Mouse (Mus musculus) hindbrain, postnatal 0 days (tissue): ENCODE measurements around the gene Pid1. TPM values are rescaled to one million over a fixed set of nuclear protein-coding genes. Genes with fewer than 3 reads are reported as not detected.

ENCODE experiments used
- ATAC-seq: fragments of 200-750 bp; cut with Nextera tagmentation; 2 replicates; pipeline ENCODE4 v1.8.0; 2017; ENCODE audit warnings: mild to moderate bottlenecking, moderate TSS enrichment, moderate library complexity
- DNase-seq: peaks from one replicate; pipeline ENCODE4 v3.0.0-alpha.2; 2015; ENCODE audit warnings: low spot score
- H3K27ac ChIP-seq: fragments of 300-500 bp; sonication (generic); 2 replicates; pipeline ENCODE4 v1.5.1; 2014; ENCODE audit warnings: mild to moderate bottlenecking
- H3K27me3 ChIP-seq: fragments of 300-500 bp; sonication (generic); 2 replicates; pipeline ENCODE4 v1.6.1; 2014; ENCODE audit warnings: low read length, mixed read lengths; ENCODE audit not compliant: insufficient read depth
- H3K36me3 ChIP-seq: fragments of 300-500 bp; sonication (generic); 2 replicates; pipeline ENCODE4 v1.6.1; 2014; ENCODE audit warnings: low read length, mixed read lengths; ENCODE audit not compliant: insufficient read depth
- H3K4me1 ChIP-seq: fragments of 300-500 bp; sonication (generic); 2 replicates; pipeline ENCODE4 v1.6.1; 2014; ENCODE audit warnings: antibody characterized with exemption, low read length, mixed read lengths; ENCODE audit not compliant: insufficient read depth
- H3K4me2 ChIP-seq: fragments of 300-500 bp; sonication (generic); 2 replicates; pipeline ENCODE4 v1.6.1; 2014; ENCODE audit warnings: low read depth, mild to moderate bottlenecking, low read length, moderate library complexity, mixed read lengths
- H3K4me3 ChIP-seq: fragments of 300-500 bp; sonication (generic); 2 replicates; pipeline ENCODE4 v1.5.1; 2014; ENCODE audit warnings: low read length
- H3K9ac ChIP-seq: fragments of 300-500 bp; sonication (generic); replicated peaks from 2 replicates; pipeline ENCODE4 v1.6.1; 2014; ENCODE audit warnings: mild to moderate bottlenecking, low read length, moderate library complexity, mixed read lengths
- H3K9me3 ChIP-seq: fragments of 300-500 bp; sonication (generic); 2 replicates; pipeline ENCODE4 v1.6.1; 2016; ENCODE audit warnings: low read length, mixed read lengths
- CTCF ChIP-seq: IDR thresholded peaks from 2 replicates; pipeline ENCODE4 v1.5.1; 2016; ENCODE audit warnings: antibody characterized with exemption, control low read depth, low read depth
- WGBS: fragments of 180-500 bp; shearing (Covaris S2); extraction: QIAGEN DNeasy Blood & Tissue Kit; methylation state at CpG from one replicate; pipeline ENCODE4 v1.1.7; 2014; 5-methylcytosine and 5-hydroxymethylcytosine counted together
- polyA plus RNA-seq: library from polyadenylated mRNA; unstranded; fragments of >200 nt; fragmentation: Nextera tagmentation; extraction: Ambion mirVana; gene quantifications from 2 replicates; pipeline ENCODE4 v1.2.1, GENCODE M21; 2015
- total RNA-seq: library from RNA; depleted of rRNA; stranded (reverse); fragments of >200 nt; gene quantifications from 2 replicates; pipeline ENCODE4 v1.2.3, GENCODE M21; 2014

Gene Pid1
- total and polyA plus RNA-seq, 2 experiments from 2014 or later = 71.1 to 74.9 TPM

DNA sequence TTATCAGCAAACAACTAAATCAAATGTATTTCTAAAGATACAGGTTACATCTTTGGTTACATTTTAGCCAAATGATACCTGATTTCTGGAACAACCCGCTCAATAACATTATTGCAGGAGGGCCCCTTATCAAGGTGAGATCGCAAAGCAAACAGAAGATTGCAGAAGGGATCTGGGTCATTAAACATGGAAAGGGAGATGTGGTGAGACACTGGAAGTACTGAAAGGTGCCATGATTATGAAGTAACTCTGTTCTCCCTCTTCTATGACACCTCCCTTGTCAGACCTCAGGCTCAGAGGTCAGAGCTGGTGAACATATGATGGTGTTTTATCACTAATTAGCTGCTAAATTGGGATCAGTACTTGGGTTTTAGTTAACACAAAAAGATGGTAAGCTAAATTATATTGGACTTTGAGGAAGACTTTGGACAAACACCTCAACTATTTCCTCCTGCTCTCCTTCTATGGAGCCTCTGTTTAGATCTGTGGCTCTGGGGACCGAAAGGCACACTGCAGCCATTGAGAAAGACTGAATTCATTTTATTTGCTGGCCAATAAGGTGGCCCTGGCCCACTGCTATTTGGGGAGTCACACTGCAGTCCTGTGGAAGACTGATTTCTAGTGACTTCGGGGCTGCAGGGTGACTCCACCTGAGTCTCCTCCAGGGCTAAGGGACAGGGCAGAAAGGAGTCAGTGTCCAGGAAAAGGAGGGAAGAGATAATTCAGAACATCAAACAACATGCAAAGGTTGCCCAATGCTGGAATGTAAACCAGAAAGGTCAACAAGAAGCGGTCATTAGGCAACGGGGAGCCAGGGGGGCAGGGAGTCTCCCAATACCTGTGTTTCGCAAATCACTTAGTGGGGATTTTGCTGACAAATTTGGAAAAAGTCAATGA, 85.4 kb downstream of the Pid1 start:
- no peak overlapping the region for H3K27ac ChIP-seq
- H3K4me2 ChIP-seq = no peak overlapping the region
- H3K4me3 ChIP-seq = no peak overlapping the region
- H3K36me3 ChIP-seq = no peaks in the 10 kb centered on the region
- peaks cover 3% of the 10 kb centered on the region; the same call in 1 of the 2 replicates for H3K4me1 ChIP-seq
- DNase-seq (no peak), ATAC-seq (no peak)
- no peak overlapping the region for H3K9ac ChIP-seq
- TF ChIP-seq CTCF = no peak
- 86% methylated on average over 7 of the region's 7 CpGs for WGBS
- H3K27me3 ChIP-seq = no peaks in the 10 kb centered on the region
- no peaks in the 10 kb centered on the region for H3K9me3 ChIP-seq

- Histone ChIP-seq H3K4me2 (no peak overlapping the region), H3K4me3 (no peak overlapping the region), H3K9me3 (no peaks in the 10 kb centered on the region), H3K27me3 (no peaks in the 10 kb centered on the region), H3K27ac (no peak overlapping the region), H3K9ac (no peak overlapping the region), H3K36me3 (no peaks in the 10 kb centered on the region), H3K4me1 (no peaks in the 10 kb centered on the region)
- 58% methylated on average over 4 of the region's 4 CpGs for WGBS
- DNase-seq (no peak), ATAC-seq (no peak)
- no peak for TF ChIP-seq CTCF
Measured at GRCm38 (mm10) chr1:84272951-84273350, 91.0 kb downstream of the Pid1 start.

GRCm38 (mm10) chr1:84271712-84272200, 92.2 kb downstream of the Pid1 start:
- Histone ChIP-seq H3K4me3 (no peak overlapping the region), H3K9ac (no peak overlapping the region), H3K27me3 (no peaks in the 10 kb centered on the region), H3K4me1 (no peaks in the 10 kb centered on the region), H3K9me3 (no peaks in the 10 kb centered on the region), H3K4me2 (no peak overlapping the region), H3K36me3 (no peaks in the 10 kb centered on the region), H3K27ac (no peak overlapping the region)
- ATAC-seq (no peak), DNase-seq (no peak)
- WGBS = 78% methylated on average over 2 of the region's 2 CpGs
- TF ChIP-seq CTCF = no peak

DNA sequence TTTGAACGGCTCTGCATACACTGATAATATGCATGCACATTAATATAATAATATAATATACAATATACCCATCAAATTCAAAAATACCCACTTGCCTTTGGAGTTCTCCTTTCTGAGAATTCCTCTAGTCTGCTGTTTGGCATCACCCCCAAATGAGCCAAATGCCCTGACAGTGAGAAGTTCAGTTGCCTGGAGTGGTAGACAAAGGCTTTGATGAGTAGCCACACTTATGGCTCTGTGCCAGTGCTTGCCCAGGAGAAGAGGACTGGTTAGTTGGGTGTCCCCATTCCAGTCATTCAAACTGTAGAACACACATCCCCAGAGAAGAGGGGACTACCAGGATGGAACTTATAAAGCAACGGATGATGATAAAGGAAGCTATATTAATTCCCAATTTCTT, 106.3 kb downstream of the Pid1 start:
- Histone ChIP-seq H3K27me3 (no peaks in the 10 kb centered on the region), H3K27ac (no peak overlapping the region), H3K36me3 (no peaks in the 10 kb centered on the region), H3K4me1 (no peaks in the 10 kb centered on the region), H3K9me3 (no peaks in the 10 kb centered on the region), H3K9ac (no peak overlapping the region), H3K4me3 (no peak overlapping the region), H3K4me2 (no peak overlapping the region)
- ATAC-seq (no peak), DNase-seq (no peak)
- no peak for TF ChIP-seq CTCF
- 93% methylated on average over 2 of the region's 2 CpGs for WGBS

- H3K4me3 ChIP-seq = no peak overlapping the region
- ATAC-seq = no peak
- H3K27me3 ChIP-seq = no peaks in the 10 kb centered on the region
- H3K4me2 ChIP-seq = no peak overlapping the region
- H3K27ac ChIP-seq = no peak overlapping the region
- no peaks in the 10 kb centered on the region for H3K36me3 ChIP-seq
- no peak for DNase-seq
- TF ChIP-seq CTCF = no peak
- no peaks in the 10 kb centered on the region for H3K9me3 ChIP-seq
- 63% methylated on average over 5 of the region's 5 CpGs for WGBS
- H3K9ac ChIP-seq = no peak overlapping the region
- no peaks in the 10 kb centered on the region for H3K4me1 ChIP-seq
Measured at GRCm38 (mm10) chr1:84254361-84254760, 109.6 kb downstream of the Pid1 start.

DNA sequence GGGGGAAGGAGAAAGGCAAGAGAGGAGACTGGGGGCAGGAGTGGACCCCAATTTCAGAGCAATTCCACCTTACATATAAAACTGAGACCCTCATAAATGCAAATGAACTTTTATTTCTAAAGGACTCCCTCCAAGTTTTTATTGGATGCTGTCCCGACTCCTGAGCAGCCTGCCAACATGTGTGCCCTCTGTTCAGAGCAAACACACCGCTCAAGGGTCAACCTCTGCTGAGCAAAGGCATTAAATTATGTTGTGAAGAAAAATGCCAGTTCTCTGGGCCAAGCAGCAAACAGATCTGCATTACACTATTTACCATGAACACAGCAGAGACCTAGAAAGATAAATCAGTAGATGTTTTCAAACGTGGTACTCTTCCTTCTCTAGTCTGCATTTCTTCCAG, 110.1 kb downstream of the Pid1 start:
- ATAC-seq = no peak
- WGBS = 29% methylated on average over 3 of the region's 3 CpGs
- no peak for TF ChIP-seq CTCF

GRCm38 (mm10) chr1:84251205-84251604, 112.8 kb downstream of the Pid1 start:
- no peaks in the 10 kb centered on the region for H3K27me3 ChIP-seq
- ATAC-seq (no peak), DNase-seq (no peak)
- no peaks in the 10 kb centered on the region for H3K4me1 ChIP-seq
- TF ChIP-seq CTCF = no peak
- no peak overlapping the region for H3K4me2 ChIP-seq
- H3K36me3 ChIP-seq = no peaks in the 10 kb centered on the region
- 52% methylated on average over 1 of the region's 1 CpGs for WGBS
- H3K27ac ChIP-seq = no peak overlapping the region
- no peak overlapping the region for H3K4me3 ChIP-seq
- H3K9me3 ChIP-seq = no peaks in the 10 kb centered on the region
- H3K9ac ChIP-seq = no peak overlapping the region

More for the DNA sequence above, 110.1 kb downstream of the Pid1 start:
- Histone ChIP-seq H3K4me3 (no peak overlapping the region), H3K9me3 (no peaks in the 10 kb centered on the region), H3K4me1 (no peaks in the 10 kb centered on the region), H3K9ac (no peak overlapping the region), H3K27ac (no peak overlapping the region), H3K36me3 (no peaks in the 10 kb centered on the region), H3K27me3 (no peaks in the 10 kb centered on the region), H3K4me2 (no peak overlapping the region)
- no peak for DNase-seq
